Mouse (Mus musculus) thymus, adult 2 months (tissue): ENCODE data around the gene Commd1.

ENCODE experiments used
- CTCF ChIP-seq: fragments of 200-500 bp; IDR thresholded peaks from 2 replicates; pipeline ENCODE4 v1.5.1; 2012; ENCODE audit warnings: mild to moderate bottlenecking, control low read depth, low read length, moderate library complexity, borderline replicate concordance; ENCODE audit not compliant: control insufficient read depth, poor library complexity, insufficient read depth; ENCODE audit errors: extremely low read depth
- POLR2A ChIP-seq: fragments of 200-500 bp; IDR thresholded peaks from 2 replicates; pipeline ENCODE4 v1.6.1; 2012; ENCODE audit warnings: mild to moderate bottlenecking, low read length, control low read depth, moderate library complexity; ENCODE audit not compliant: control insufficient read depth, poor library complexity, insufficient read depth; ENCODE audit errors: extremely low read depth

DNA sequence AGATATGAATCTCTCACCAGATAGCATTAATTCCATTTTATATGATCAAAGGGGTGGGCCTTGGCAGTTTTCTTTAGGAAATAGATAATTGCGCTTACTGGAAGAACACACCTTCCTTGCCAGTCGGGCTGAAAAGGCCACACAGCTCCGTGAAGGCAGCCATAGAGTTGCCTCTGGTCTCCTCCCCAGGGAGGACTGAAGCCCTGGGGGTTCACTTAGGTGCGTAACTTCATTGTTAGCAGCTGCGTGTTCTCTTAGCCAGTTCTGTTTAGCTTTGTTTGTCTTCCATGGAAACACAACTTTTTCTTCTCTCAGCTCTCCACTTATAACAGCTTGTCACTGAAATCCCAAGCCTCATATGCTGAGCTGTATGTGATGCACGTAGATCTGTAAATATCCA is 89.7 kb downstream of the Commd1 start:
- no peak for TF ChIP-seq POLR2A
- no peak for TF ChIP-seq CTCF
